Mouse (Mus musculus) right cerebral cortex, postnatal 10 days (tissue): ENCODE results near the gene Cracr2a.
A peak's percentile ranks its signal among the peaks of the same experiment; 100 is the strongest.

Experiments
- DNase-seq, 2 experiments: peaks; one replicate each; pipeline ENCODE4 v3.0.0; 2021; ENCODE audit warnings: low spot score in 2 of 2

The Cracr2a gene

GRCm38 (mm10) chr6:127565951-127566732 is 5.0 kb downstream of the Cracr2a start:
- peak in 1 of 2 experiments; percentile 36 for DNase-seq

- DNase-seq: no peak
Measured at GRCm38 (mm10) chr6:127571849-127572550, 10.9 kb downstream of the Cracr2a start.

GRCm38 (mm10) chr6:127573779-127574463 is 12.8 kb downstream of the Cracr2a start:
- no peak for DNase-seq

- no peak for DNase-seq
Measured at GRCm38 (mm10) chr6:127575194-127575593, 14.1 kb downstream of the Cracr2a start.

- DNase-seq: no peak
Measured at GRCm38 (mm10) chr6:127577688-127578087, 16.6 kb downstream of the Cracr2a start.

GRCm38 (mm10) chr6:127578316-127578715 is 17.2 kb downstream of the Cracr2a start:
- DNase-seq: no peak

- no peak for DNase-seq
Measured at GRCm38 (mm10) chr6:127578810-127579209, 17.7 kb downstream of the Cracr2a start.

GRCm38 (mm10) chr6:127581915-127582314 is 20.8 kb downstream of the Cracr2a start:
- DNase-seq: no peak

GRCm38 (mm10) chr6:127582391-127583176 is 21.4 kb downstream of the Cracr2a start:
- peak; percentile 81 to 88 for DNase-seq

- no peak for DNase-seq
Measured at GRCm38 (mm10) chr6:127591467-127591866, 30.3 kb downstream of the Cracr2a start.

- DNase-seq: peak; percentile 55 to 61
Measured at GRCm38 (mm10) chr6:127593487-127593886, 32.3 kb downstream of the Cracr2a start.

GRCm38 (mm10) chr6:127599280-127599679 is 38.1 kb downstream of the Cracr2a start:
- DNase-seq: no peak

GRCm38 (mm10) chr6:127605067-127606025 is 44.2 kb downstream of the Cracr2a start:
- DNase-seq: no peak

- no peak for DNase-seq
Measured at GRCm38 (mm10) chr6:127609673-127610072, 48.5 kb downstream of the Cracr2a start.

- no peak for DNase-seq
Measured at GRCm38 (mm10) chr6:127611216-127611615, 50.1 kb downstream of the Cracr2a start.

GRCm38 (mm10) chr6:127614083-127614984 is 53.2 kb downstream of the Cracr2a start:
- no peak for DNase-seq

GRCm38 (mm10) chr6:127616623-127617022 is 55.5 kb downstream of the Cracr2a start:
- no peak for DNase-seq

GRCm38 (mm10) chr6:127617258-127618025 is 56.3 kb downstream of the Cracr2a start:
- peak; percentile 54 to 60 for DNase-seq

- DNase-seq: no peak
Measured at GRCm38 (mm10) chr6:127618686-127619085, 57.5 kb downstream of the Cracr2a start.
